8 mouse cellular contexts compared by ENCODE assay signal in the genomic region with DNA sequence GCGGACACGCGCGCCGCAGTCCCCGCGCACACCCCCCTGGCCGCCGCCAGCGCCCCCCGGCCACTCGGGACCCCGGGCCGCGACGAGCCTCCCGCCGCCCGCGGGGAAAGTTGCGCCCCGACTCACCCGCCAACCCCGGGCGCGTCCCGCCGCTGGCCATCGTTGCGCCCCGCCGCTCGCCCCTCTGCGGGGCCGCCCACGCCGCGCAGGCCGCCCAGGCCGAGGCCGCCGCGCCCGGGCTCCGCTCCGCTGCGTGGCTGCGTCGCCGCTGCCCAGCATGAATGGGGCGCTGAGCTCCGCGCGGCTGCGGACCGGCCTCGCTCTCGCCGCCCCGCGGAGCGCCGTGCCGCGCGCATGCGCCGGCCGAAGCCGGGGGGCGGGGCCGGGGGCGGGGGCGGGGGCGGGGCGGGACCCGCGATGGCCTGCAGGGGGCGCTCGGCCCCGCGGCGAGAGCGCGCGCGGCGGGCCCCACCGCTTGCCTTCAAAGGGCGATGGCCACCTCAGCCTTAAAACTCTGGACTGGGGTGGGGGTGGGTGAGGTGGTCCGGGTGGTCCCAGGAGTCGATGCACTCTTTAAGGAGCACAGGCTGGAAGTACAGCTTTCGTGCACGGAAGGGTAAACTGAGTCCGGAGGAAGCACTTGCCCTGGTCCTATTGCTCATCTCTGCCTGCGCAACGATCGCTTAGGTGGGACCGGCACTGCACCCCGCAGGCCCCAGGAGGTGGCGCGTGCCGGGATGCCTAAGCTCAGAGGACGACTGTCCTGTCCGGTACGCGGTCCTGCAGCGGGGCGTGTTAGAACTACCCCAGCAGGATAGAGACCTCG. TPM values are rescaled to one million over a fixed set of nuclear protein-coding genes. Genes with fewer than 3 reads are reported as not detected.
DNase-seq lines count a peak whose midpoint lies in the region; ATAC-seq and TF ChIP-seq lines count a peak whose summit lies in the region.

A gene (minus strand): TSS at position 340 of the 826 bp plus-strand sequence.

- H3K4me1 ChIP-seq in embryonic facial prominence, embryonic 11.5 days (ENCODE audit: control insufficient read depth, insufficient read depth, low read length) = peaks cover 4% of the 10 kb centered on the region
- H3K4me1 ChIP-seq in midbrain, postnatal 0 days (ENCODE audit: insufficient read depth, low read length) = peaks cover 22% of the 10 kb centered on the region

- H3K36me3 ChIP-seq in embryonic facial prominence, embryonic 11.5 days (replicated peaks; ENCODE audit: control insufficient read depth, insufficient read depth, low read depth, low read length) = no peaks in the 10 kb centered on the region
- no peaks in the 10 kb centered on the region for H3K36me3 ChIP-seq in midbrain, postnatal 0 days (ENCODE audit: insufficient read depth, low read length)

- peak; percentile 74 for DNase-seq in CD4-positive, CD25-positive, alpha-beta regulatory T cell, adult 2 months (ENCODE audit: low read depth, low spot score)
- DNase-seq in adrenal gland, postnatal 10 days = peak; percentile 82
- peak; percentile 74 for DNase-seq in embryonic facial prominence, embryonic 11.5 days (ENCODE audit: low spot score)
- DNase-seq in heart, adult 18-20 months = peak; percentile 64 to 69
- peak; percentile 58 for DNase-seq in kidney, adult 11 months
- DNase-seq in liver = peak; percentile 57
- peak; percentile 64 for DNase-seq in midbrain, postnatal 0 days (ENCODE audit: low spot score)
- DNase-seq in testis, postnatal 10 days (ENCODE audit: low spot score) = peak; percentile 76

- peak; percentile 52 for TF ChIP-seq CTCF in midbrain, postnatal 0 days (IDR thresholded peaks at IDR 0.05)

- peak within 1 kb of the TSS; percentile 98 for H3K9ac ChIP-seq in embryonic facial prominence, embryonic 11.5 days (replicated peaks; ENCODE audit: low read length)
- H3K9ac ChIP-seq in midbrain, postnatal 0 days (replicated peaks; ENCODE audit: low read length, poor library complexity, severe bottlenecking) = peak within 1 kb of the TSS; percentile 92

- H3K27ac ChIP-seq in embryonic facial prominence, embryonic 11.5 days (replicated peaks; ENCODE audit: low read depth, low read length) = peak within 1 kb of the TSS; percentile 67
- H3K27ac ChIP-seq in midbrain, postnatal 0 days (ENCODE audit: low read depth, low read length) = peak within 1 kb of the TSS; percentile 84

- no peaks in the 10 kb centered on the region for H3K9me3 ChIP-seq in embryonic facial prominence, embryonic 11.5 days (replicated peaks; ENCODE audit: control insufficient read depth, low read length)
- no peaks in the 10 kb centered on the region for H3K9me3 ChIP-seq in midbrain, postnatal 0 days (ENCODE audit: low read length)

- ATAC-seq in embryonic facial prominence, embryonic 11.5 days (replicated peaks; ENCODE audit: insufficient number of reproducible peaks, low FRiP score, low TSS enrichment, low read depth) = peak; percentile 78
- peak; percentile 81 for ATAC-seq in midbrain, postnatal 0 days (ENCODE audit: low FRiP score)

- H3K4me3 ChIP-seq in embryonic facial prominence, embryonic 11.5 days (ENCODE audit: low read depth, low read length) = peak within 1 kb of the TSS; percentile 98
- peak within 1 kb of the TSS; percentile 88 for H3K4me3 ChIP-seq in midbrain, postnatal 0 days (ENCODE audit: low read depth, low read length)

- peak within 1 kb of the TSS; percentile 91 for H3K4me2 ChIP-seq in embryonic facial prominence, embryonic 11.5 days (ENCODE audit: low read depth, low read length)
- H3K4me2 ChIP-seq in midbrain, postnatal 0 days (ENCODE audit: low read depth, low read length, poor library complexity, severe bottlenecking) = peak within 1 kb of the TSS; percentile 93

- WGBS in embryonic facial prominence, embryonic 11.5 days = 1% methylated on average over 57 of the region's 110 CpGs
- WGBS in midbrain, postnatal 0 days = under 1% methylated on average over 47 of the region's 110 CpGs

- H3K27me3 ChIP-seq in embryonic facial prominence, embryonic 11.5 days (ENCODE audit: control insufficient read depth, insufficient read depth, low read length) = no peaks in the 10 kb centered on the region
- no peaks in the 10 kb centered on the region for H3K27me3 ChIP-seq in midbrain, postnatal 0 days (ENCODE audit: insufficient read depth, low read length)

RNA-seq across cellular contexts. Expression of the gene that starts here (rescaled TPM):
- total RNA-seq in adrenal gland, postnatal 10 days (2021) = 10 to 100 TPM; 47.7 to 56.6 TPM
- 15.9 and 18.1 TPM in 2 replicates for polyA plus RNA-seq in embryonic facial prominence, embryonic 11.5 days (2014; fragmentation: Nextera tagmentation; extraction: Ambion mirVana)
- total RNA-seq in heart, adult 18-20 months (2021) = 10 to 100 TPM; 21.3 to 22.7 TPM
- 220 and 234 TPM in 2 replicates for total RNA-seq in midbrain, postnatal 0 days (2014; rRNA removed)
- 46.5 and 50.1 TPM in 2 replicates for polyA plus RNA-seq in midbrain, postnatal 0 days (2015; fragmentation: Nextera tagmentation; extraction: Ambion mirVana)

Comparison
In these comparisons a context has a peak if more than half of its experiments do, and no peak if none do; other contexts are left out.
1. Peak in every context shown above with its lines: DNase-seq, ATAC-seq, H3K4me3 ChIP-seq and H3K27ac ChIP-seq.